Mouse (Mus musculus) bone marrow macrophage, adult 2 months (primary cell): ENCODE data around the gene Tas2r119. TPM values are rescaled to one million over a fixed set of nuclear protein-coding genes. Genes with fewer than 3 reads are reported as not detected.

ENCODE experiments used
- H3K27ac ChIP-seq: 2 replicates; pipeline ENCODE4 v1.5.1; 2012; ENCODE audit warnings: low read depth, low read length; ENCODE audit not compliant: insufficient read depth
- H3K4me1 ChIP-seq: 2 replicates; pipeline ENCODE4 v1.6.1; 2012; ENCODE audit warnings: low read length; ENCODE audit not compliant: control insufficient read depth, insufficient read depth
- H3K4me3 ChIP-seq: 2 replicates; pipeline ENCODE4 v1.5.1; 2012; ENCODE audit warnings: mild to moderate bottlenecking, low read length, moderate library complexity; ENCODE audit not compliant: insufficient read depth
- CTCF ChIP-seq: IDR thresholded peaks from 2 replicates; pipeline ENCODE4 v1.5.1; 2012; ENCODE audit warnings: low read depth, mild to moderate bottlenecking, low read length, moderate library complexity
- POLR2A ChIP-seq: IDR thresholded peaks from 2 replicates; pipeline ENCODE4 v1.6.1; 2012; ENCODE audit warnings: mild to moderate bottlenecking, low read depth, low read length, borderline replicate concordance
- polyA plus RNA-seq: library from polyadenylated mRNA; stranded (reverse); fragments of >200 nt; gene quantifications from 2 replicates; pipeline ENCODE4 v1.2.4, GENCODE M21; 2012; ENCODE audit not compliant: missing spikeins, insufficient read depth, insufficient read length

Gene Tas2r119
- polyA plus RNA-seq = not detected in 2 replicates

GRCm38 (mm10) chr15:32176989-32177388, at the start of gene Tas2r119:
Gene Tas2r119 (plus strand): TSS chr15:32177289.
- no peak for TF ChIP-seq CTCF
- no peak for TF ChIP-seq POLR2A
- no peak within 1 kb of the TSS for H3K4me3 ChIP-seq
- no peak within 1 kb of the TSS for H3K27ac ChIP-seq
- no peaks in the 10 kb centered on the region for H3K4me1 ChIP-seq

GRCm38 (mm10) chr15:32132315-32132714, 44.8 kb upstream of the Tas2r119 start:
- Histone ChIP-seq H3K27ac (no peak overlapping the region), H3K4me1 (no peaks in the 10 kb centered on the region), H3K4me3 (no peak overlapping the region)
- TF ChIP-seq CTCF = no peak
- no peak for TF ChIP-seq POLR2A

DNA sequence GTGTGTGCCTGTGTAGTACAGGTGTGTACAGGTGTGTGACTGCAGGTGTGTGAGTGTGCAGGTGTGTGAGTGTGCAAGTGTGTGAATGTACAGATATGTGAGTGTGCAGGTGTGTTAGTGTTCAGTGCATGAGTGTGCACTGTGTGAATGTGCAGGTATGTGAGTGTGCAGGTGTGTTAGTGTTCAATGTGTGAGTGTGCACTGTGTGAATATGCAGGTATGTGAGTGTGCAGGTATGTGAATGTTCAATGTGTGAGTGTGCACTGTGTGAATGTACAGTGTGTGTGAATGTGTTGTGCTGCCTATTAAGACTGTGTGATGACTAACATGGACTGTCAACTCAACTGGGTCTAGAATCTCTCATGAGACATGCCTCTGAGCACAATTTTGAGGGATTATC, 35.4 kb upstream of the Tas2r119 start:
- TF ChIP-seq POLR2A (no peak), CTCF (no peak)
- no peaks in the 10 kb centered on the region for H3K4me1 ChIP-seq
- no peak overlapping the region for H3K27ac ChIP-seq
- H3K4me3 ChIP-seq = no peak overlapping the region

GRCm38 (mm10) chr15:32144269-32144668, 32.8 kb upstream of the Tas2r119 start:
- no peaks in the 10 kb centered on the region for H3K4me1 ChIP-seq
- no peak for TF ChIP-seq POLR2A
- no peak for TF ChIP-seq CTCF
- H3K27ac ChIP-seq = no peak overlapping the region
- H3K4me3 ChIP-seq = no peak overlapping the region

- Histone ChIP-seq H3K4me1 (no peaks in the 10 kb centered on the region), H3K4me3 (no peak overlapping the region), H3K27ac (no peak overlapping the region)
- no peak for TF ChIP-seq CTCF
- no peak for TF ChIP-seq POLR2A
These were observed 23.7 kb upstream of the Tas2r119 start for GRCm38 (mm10) chr15:32153404-32153803.

DNA sequence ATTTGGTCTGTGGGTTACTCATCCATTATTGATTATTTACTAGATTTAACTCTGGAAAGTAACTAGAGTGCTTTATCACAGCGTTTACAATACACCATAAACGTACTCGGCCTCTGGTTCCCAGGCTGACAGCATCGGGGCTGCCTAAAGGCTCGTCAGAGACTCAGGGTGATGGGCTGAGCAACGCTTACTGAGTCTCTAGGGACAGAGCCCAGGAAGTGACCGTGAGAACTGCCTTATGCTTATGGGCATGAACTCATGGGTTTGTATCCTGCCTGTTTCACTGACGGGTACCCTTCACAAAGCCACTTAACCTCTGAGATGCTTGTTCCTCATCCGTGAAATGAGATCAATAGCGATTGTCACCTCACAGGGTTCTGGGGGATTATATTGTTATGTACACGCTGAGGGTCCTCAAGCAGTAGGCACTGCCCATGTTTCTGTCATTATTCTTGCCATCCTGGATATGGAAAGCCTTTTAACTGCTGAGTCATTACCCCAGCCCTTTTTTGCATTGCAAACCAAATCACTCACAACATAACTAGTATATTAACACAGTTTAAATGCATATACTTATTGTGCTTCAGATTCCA, 23.1 kb upstream of the Tas2r119 start:
- Histone ChIP-seq H3K4me3 (no peak overlapping the region), H3K4me1 (no peaks in the 10 kb centered on the region), H3K27ac (no peak overlapping the region)
- no peak for TF ChIP-seq POLR2A
- no peak for TF ChIP-seq CTCF

- TF ChIP-seq CTCF (no peak), POLR2A (no peak)
- H3K27ac ChIP-seq = no peak overlapping the region
- no peaks in the 10 kb centered on the region for H3K4me1 ChIP-seq
- no peak overlapping the region for H3K4me3 ChIP-seq
These were observed 21.0 kb upstream of the Tas2r119 start for GRCm38 (mm10) chr15:32156126-32156525.

DNA sequence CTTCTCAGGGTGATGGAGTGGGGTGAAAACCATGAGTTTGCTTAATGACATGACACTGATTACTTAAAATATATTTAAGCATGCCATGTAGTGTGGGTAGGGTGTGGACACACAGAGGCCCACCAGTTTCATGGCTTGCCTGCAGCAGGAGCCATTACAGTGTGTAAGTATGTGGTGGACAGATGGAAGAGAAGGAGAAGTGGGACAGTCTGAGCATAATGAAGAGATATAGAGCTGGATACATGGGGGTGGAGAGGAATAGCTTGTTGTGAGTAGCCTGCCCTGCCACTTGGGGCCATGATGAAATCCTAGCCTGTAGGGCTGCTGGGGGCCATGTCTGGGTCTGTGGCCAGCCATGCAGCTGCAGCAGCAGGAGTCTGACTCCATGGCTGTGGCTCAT, 16.8 kb upstream of the Tas2r119 start:
- no peak overlapping the region for H3K27ac ChIP-seq
- no peak for TF ChIP-seq CTCF
- TF ChIP-seq POLR2A = no peak
- H3K4me1 ChIP-seq = no peaks in the 10 kb centered on the region
- H3K4me3 ChIP-seq = no peak overlapping the region

GRCm38 (mm10) chr15:32171764-32172163, 5.3 kb upstream of the Tas2r119 start:
- TF ChIP-seq CTCF (no peak), POLR2A (no peak)
- H3K4me3 ChIP-seq = no peak overlapping the region
- H3K4me1 ChIP-seq = no peaks in the 10 kb centered on the region

GRCm38 (mm10) chr15:32172175-32172987, 4.7 kb upstream of the Tas2r119 start:
- Histone ChIP-seq H3K4me3 (no peak overlapping the region), H3K27ac (no peak overlapping the region), H3K4me1 (no peaks in the 10 kb centered on the region)
- TF ChIP-seq POLR2A (no peak), CTCF (no peak)

More at GRCm38 (mm10) chr15:32171764-32172163, 5.3 kb upstream of the Tas2r119 start:
- no peak overlapping the region for H3K27ac ChIP-seq
